Comparison of ENCODE assay signal across 7 mouse cellular contexts in genomic region chr16:17275721-17276120, GRCm38 (mm10). TPM values are rescaled to one million over a fixed set of nuclear protein-coding genes. Genes with fewer than 3 reads are reported as not detected.
DNase-seq lines count a peak whose midpoint lies in the region; ATAC-seq and TF ChIP-seq lines count a peak whose summit lies in the region.

Gene Tmem191c (plus strand): TSS chr16:17276077.

- no peaks in the 10 kb centered on the region for H3K36me3 ChIP-seq in liver, adult 2 months (ENCODE audit: control insufficient read depth, insufficient read depth, low read length)
- peaks cover 11% of the 10 kb centered on the region; the same call in 1 of the 2 replicates for H3K36me3 ChIP-seq in embryonic facial prominence, embryonic 12.5 days
- H3K36me3 ChIP-seq in midbrain, embryonic 12.5 days, result peaks cover 16% of the 10 kb centered on the region

- no peaks in the 10 kb centered on the region for H3K79me2 ChIP-seq in liver, adult 2 months (ENCODE audit: control insufficient read depth, insufficient read depth, low read length)

- peak within 1 kb of the TSS; percentile 63 for H3K4me3 ChIP-seq in liver, adult 2 months (ENCODE audit: insufficient read depth, low read depth, low read length)
- peak within 1 kb of the TSS; percentile 55 for H3K4me3 ChIP-seq in embryonic facial prominence, embryonic 12.5 days
- H3K4me3 ChIP-seq in midbrain, embryonic 12.5 days, result peak within 1 kb of the TSS; percentile 54

- TF ChIP-seq CTCF in liver, adult 2 months (IDR thresholded peaks at IDR 0.05; ENCODE audit: low read depth, low read length), result no peak

- H3K9me3 ChIP-seq in embryonic facial prominence, embryonic 12.5 days, result no peaks in the 10 kb centered on the region
- peaks cover 4% of the 10 kb centered on the region; the same call in 1 of the 2 replicates for H3K9me3 ChIP-seq in midbrain, embryonic 12.5 days

- peak within 1 kb of the TSS; percentile 86 for H3K4me2 ChIP-seq in embryonic facial prominence, embryonic 12.5 days (replicated peaks)
- peak within 1 kb of the TSS; percentile 90 for H3K4me2 ChIP-seq in midbrain, embryonic 12.5 days (replicated peaks)

- peaks cover 5% of the 10 kb centered on the region for H3K4me1 ChIP-seq in liver, adult 2 months (ENCODE audit: control insufficient read depth, insufficient read depth, low read length)
- peaks cover 16% of the 10 kb centered on the region for H3K4me1 ChIP-seq in embryonic facial prominence, embryonic 12.5 days
- peaks cover 21% of the 10 kb centered on the region for H3K4me1 ChIP-seq in midbrain, embryonic 12.5 days

- ATAC-seq in embryonic facial prominence, embryonic 12.5 days (ENCODE audit: insufficient number of reproducible peaks, insufficient read depth, low FRiP score, low TSS enrichment), result no peak
- ATAC-seq in inflammation-experienced regulatory T-cells, adult 6 months, result no peak
- ATAC-seq in midbrain, embryonic 12.5 days (ENCODE audit: low FRiP score, low read depth), result 0 out of 2 replicates have a peak, but pooled peaks have one; percentile 3
- no peak for ATAC-seq in megakaryocyte-erythroid progenitor cell, adult 5-6 weeks (replicated peaks; ENCODE audit: low FRiP score, low TSS enrichment, poor library complexity, severe bottlenecking)

- no peak for TF ChIP-seq POLR2A in liver, adult 2 months (IDR thresholded peaks at IDR 0.05; ENCODE audit: extremely low read depth, insufficient read depth, low read length)

- H3K27ac ChIP-seq in liver, adult 2 months (replicated peaks; ENCODE audit: insufficient read depth, low read depth, low read length), result no peak within 1 kb of the TSS
- H3K27ac ChIP-seq in embryonic facial prominence, embryonic 12.5 days, result no peak within 1 kb of the TSS
- peak within 1 kb of the TSS; percentile 78 for H3K27ac ChIP-seq in midbrain, embryonic 12.5 days (replicated peaks)

- H3K27me3 ChIP-seq in liver, adult 2 months (ENCODE audit: control insufficient read depth, insufficient read depth, low read length), result no peaks in the 10 kb centered on the region
- peaks cover 32% of the 10 kb centered on the region for H3K27me3 ChIP-seq in embryonic facial prominence, embryonic 12.5 days
- H3K27me3 ChIP-seq in midbrain, embryonic 12.5 days, result peaks cover 37% of the 10 kb centered on the region

- no peak for DNase-seq in liver, adult 2 months (ENCODE audit: extremely low read depth, low read depth, low spot score)
- no peak for DNase-seq in liver
- DNase-seq in frontal cortex, postnatal 10 days (ENCODE audit: low spot score in 2 of 2), result no peak

- 58% methylated on average over 7 of the region's 7 CpGs for WGBS in liver, adult 2 months
- 59% methylated on average over 7 of the region's 7 CpGs for WGBS in embryonic facial prominence, embryonic 12.5 days
- WGBS in midbrain, embryonic 12.5 days, result 55% methylated on average over 7 of the region's 7 CpGs

- H3K9ac ChIP-seq in liver, adult 2 months (ENCODE audit: low read depth, low read length), result peak within 1 kb of the TSS; percentile 35
- peak within 1 kb of the TSS; percentile 35 for H3K9ac ChIP-seq in embryonic facial prominence, embryonic 12.5 days
- peak within 1 kb of the TSS; percentile 59 for H3K9ac ChIP-seq in midbrain, embryonic 12.5 days (replicated peaks)

RNA-seq across cellular contexts. Expression of gene Tmem191c, which starts in this region (rescaled TPM):
- 0.37 and 0.87 TPM in 2 replicates for total RNA-seq in liver, adult 2 months (2014; rRNA removed)
- polyA plus RNA-seq in liver, adult 2 months (2012; rRNA removed), result 0.97 and 1.4 TPM in 2 replicates
- polyA plus RNA-seq in embryonic facial prominence, embryonic 12.5 days (2016; fragmentation: Nextera tagmentation; extraction: Ambion mirVana), result 15.0 TPM in 2 replicates
- polyA plus RNA-seq in inflammation-experienced regulatory T-cells, adult 6 months (2017; shearing (Covaris generic)), result 10 to 100 TPM; 16.9 to 42.0 (median 36.2) TPM
- 18.4 and 22.8 TPM in 2 replicates for polyA plus RNA-seq in midbrain, embryonic 12.5 days (2016; fragmentation: Nextera tagmentation; extraction: Ambion mirVana)
- 9.2 and 19.0 TPM in 2 replicates for total RNA-seq in megakaryocyte-erythroid progenitor cell, adult 5-6 weeks (2014; fragmentation: Nextera tagmentation)
- 0.33 and 2.3 TPM in 2 replicates for total RNA-seq in megakaryocyte-erythroid progenitor cell, adult 5-6 weeks (2017)
